Mouse (Mus musculus): ENCODE results near the gene Olfr1116. TPM values are rescaled to one million over a fixed set of nuclear protein-coding genes. Genes with fewer than 3 reads are reported as not detected.
"Not testable (repeated sequence)": the region's sequence is repeated elsewhere in the genome, so short reads cannot be mapped to it uniquely, and the experiment has no call there.

The Olfr1116 gene
- total RNA-seq (2021), result not detected
- long read RNA-seq, experiment 1, result 0 reads
- long read RNA-seq, experiment 2, result 0 reads

- H3K27ac ChIP-seq, result no peak within 1 kb of the TSS
- no peak for TF ChIP-seq CTCF (conservative IDR thresholded peaks at IDR 0.05)
- no peak within 1 kb of the TSS for H3K4me3 ChIP-seq
- DNase-seq (ENCODE audit: low spot score in 2 of 2), result no peak
These were observed at the start of gene Olfr1116 for GRCm38 (mm10) chr2:87267234-87267633. Gene Olfr1116 (plus strand): TSS chr2:87267534.

- no peak for DNase-seq (ENCODE audit: low spot score in 2 of 2)
- Histone ChIP-seq H3K4me3 (no peak within 1 kb of the TSS), H3K27ac (no peak within 1 kb of the TSS)
- TF ChIP-seq CTCF (conservative IDR thresholded peaks at IDR 0.05), result no peak
These were observed 19.6 kb upstream of the Olfr1116 start, which contains the start of gene Olfr1115 for GRCm38 (mm10) chr2:87247713-87248112. Gene Olfr1115 (plus strand): TSS chr2:87248013.

GRCm38 (mm10) chr2:87293977-87294376 is 26.6 kb downstream of the Olfr1116 start:
- DNase-seq (ENCODE audit: low spot score in 2 of 2); H3K27ac ChIP-seq: not testable (repeated sequence)

GRCm38 (mm10) chr2:87307281-87307680 is 39.9 kb downstream of the Olfr1116 start, which contains the start of gene Olfr1118:
Gene Olfr1118 (plus strand): TSS chr2:87307581.
- Histone ChIP-seq H3K4me3 (no peak within 1 kb of the TSS), H3K27ac (no peak within 1 kb of the TSS)
- no peak for DNase-seq (ENCODE audit: low spot score in 2 of 2)
- TF ChIP-seq CTCF (conservative IDR thresholded peaks at IDR 0.05), result no peak

More at GRCm38 (mm10) chr2:87293977-87294376, 26.6 kb downstream of the Olfr1116 start:
- H3K4me3 ChIP-seq, result not testable (repeated sequence)

Small RNA genes lying within 50 kb of the gene (microRNA-seq; reads per million reads assigned to microRNA genes)
- 0 reads per million in 2 experiments for gene Gm27438

Other genes starting within 250 kb of the Olfr1116 start
- not detected for gene Olfr1104, start 240.5 kb upstream of the Olfr1116 start, total RNA-seq (2021)
- not detected for gene Olfr1105, start 231.0 kb upstream of the Olfr1116 start, total RNA-seq (2021)
- not detected for gene Olfr1106, start 215.3 kb upstream of the Olfr1116 start, total RNA-seq (2021)
- not detected for gene Olfr1107, start 191.7 kb upstream of the Olfr1116 start, total RNA-seq (2021)
- gene Olfr1109, start 171.5 kb upstream of the Olfr1116 start, total RNA-seq (2021), result not detected
- gene Olfr259, start 153.0 kb upstream of the Olfr1116 start, total RNA-seq (2021), result not detected
- not detected for gene Olfr1110, start 127.2 kb upstream of the Olfr1116 start, total RNA-seq (2021)
- gene Olfr1111, start 114.9 kb upstream of the Olfr1116 start, total RNA-seq (2021), result not detected
- not detected for gene Olfr1112, start 79.7 kb upstream of the Olfr1116 start, total RNA-seq (2021)
- gene Olfr1113, start 58.6 kb upstream of the Olfr1116 start, total RNA-seq (2021), result not detected
- not detected for gene Olfr1115, start 19.5 kb upstream of the Olfr1116 start, total RNA-seq (2021)
- not detected for gene Olfr1118, start 40.0 kb downstream of the Olfr1116 start, total RNA-seq (2021)
- not detected for gene Olfr1120, start 87.3 kb downstream of the Olfr1116 start, total RNA-seq (2021)
- not detected for gene Olfr1121, start 102.4 kb downstream of the Olfr1116 start, total RNA-seq (2021)
- gene Olfr1122, start 118.3 kb downstream of the Olfr1116 start, total RNA-seq (2021), result under 1 TPM in 1 of 2 experiments, not detected in 1; 0.08 TPM
- gene Olfr1123, start 149.1 kb downstream of the Olfr1116 start, total RNA-seq (2021), result not detected
- not detected for gene Olfr1124, start 162.7 kb downstream of the Olfr1116 start, total RNA-seq (2021)
- not detected for gene Olfr1126, start 186.4 kb downstream of the Olfr1116 start, total RNA-seq (2021)
- gene Pramel7, start 229.6 kb downstream of the Olfr1116 start, total RNA-seq (2021), result not detected
- not detected for gene Pramel6, start 239.0 kb downstream of the Olfr1116 start, total RNA-seq (2021)

Data from layer of hippocampus, adult 2 months (tissue).